Mouse (Mus musculus) intestine, postnatal 0 days (tissue): ENCODE results near the gene Lalba. TPM values are rescaled to one million over a fixed set of nuclear protein-coding genes. Genes with fewer than 3 reads are reported as not detected.

Source experiments
- ATAC-seq: fragments of 200-750 bp; cut with Nextera tagmentation; 2 replicates; pipeline ENCODE4 v1.8.0; 2017; ENCODE audit warnings: mild to moderate bottlenecking, moderate TSS enrichment, moderate library complexity
- H3K27ac ChIP-seq: fragments of 300-500 bp; sonication (generic); 2 replicates; pipeline ENCODE4 v1.5.1; 2014; ENCODE audit warnings: mild to moderate bottlenecking, low read depth, low read length, moderate library complexity
- H3K27me3 ChIP-seq: fragments of 300-500 bp; sonication (generic); replicated peaks from 2 replicates; pipeline ENCODE4 v1.6.1; 2014; ENCODE audit warnings: low read length, mixed read lengths; ENCODE audit not compliant: control insufficient read depth, insufficient read depth
- H3K36me3 ChIP-seq: fragments of 300-500 bp; sonication (generic); 2 replicates; pipeline ENCODE4 v1.6.1; 2014; ENCODE audit warnings: mild to moderate bottlenecking, moderate library complexity; ENCODE audit not compliant: control insufficient read depth, insufficient read depth
- H3K4me1 ChIP-seq: fragments of 300-500 bp; sonication (generic); replicated peaks from 2 replicates; pipeline ENCODE4 v1.6.1; 2014; ENCODE audit warnings: antibody characterized with exemption, low read length, mixed read lengths; ENCODE audit not compliant: control insufficient read depth, insufficient read depth
- H3K4me2 ChIP-seq: fragments of 300-500 bp; sonication (generic); replicated peaks from 2 replicates; pipeline ENCODE4 v1.6.1; 2014; ENCODE audit warnings: low read depth, mild to moderate bottlenecking, moderate library complexity
- H3K4me3 ChIP-seq: fragments of 300-500 bp; sonication (generic); 2 replicates; pipeline ENCODE4 v1.5.1; 2014; ENCODE audit warnings: low read depth, low read length
- H3K9ac ChIP-seq: fragments of 300-500 bp; sonication (generic); 2 replicates; pipeline ENCODE4 v1.6.1; 2014; ENCODE audit warnings: mild to moderate bottlenecking, low read depth, low read length
- H3K9me3 ChIP-seq: fragments of 300-500 bp; sonication (generic); 2 replicates; pipeline ENCODE4 v1.6.1; 2016; ENCODE audit warnings: mixed run types; ENCODE audit not compliant: control insufficient read depth
- CTCF ChIP-seq: sonication (generic); IDR thresholded peaks from 2 replicates; pipeline ENCODE4 v1.5.1; 2016; ENCODE audit warnings: low read depth, mild to moderate bottlenecking, control low read depth, antibody characterized with exemption, moderate library complexity
- WGBS: fragments of 180-500 bp; shearing (Covaris S2); extraction: QIAGEN DNeasy Blood & Tissue Kit; methylation state at CpG from one replicate; pipeline ENCODE4 v1.1.7; 2014; 5-methylcytosine and 5-hydroxymethylcytosine counted together
- polyA plus RNA-seq: library from polyadenylated mRNA; unstranded; fragments of >200 nt; fragmentation: Nextera tagmentation; extraction: Ambion mirVana; gene quantifications from 2 replicates; pipeline ENCODE4 v1.2.1, GENCODE M21; 2015

Gene Lalba
- 0.34 and 0.56 TPM in 2 replicates for polyA plus RNA-seq

DNA sequence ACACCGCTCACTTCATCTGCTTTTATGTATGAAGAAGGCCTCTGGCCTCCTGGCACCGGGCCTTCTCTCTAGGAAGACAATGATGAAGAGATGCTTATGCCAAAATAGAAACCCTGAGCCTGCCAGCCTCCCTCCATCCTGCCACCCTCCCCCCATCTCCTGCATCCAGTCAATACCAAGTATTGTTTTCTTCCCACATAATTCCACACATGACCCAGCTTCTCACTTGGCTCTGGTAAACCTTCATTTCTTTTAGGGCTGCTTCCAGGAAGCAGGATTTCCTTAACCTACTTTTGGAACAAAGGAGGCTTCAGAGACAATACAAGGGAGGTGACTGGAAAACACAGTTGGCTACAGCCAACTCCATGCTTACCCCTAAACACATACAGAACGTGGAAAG is at the start of gene Lalba:
Lalba (minus strand) TSS at position 21 of the 400 bp plus-strand sequence.
- no peak within 1 kb of the TSS for H3K27ac ChIP-seq
- WGBS: 51% methylated on average over 3 of the region's 3 CpGs
- H3K4me2 ChIP-seq: no peak within 1 kb of the TSS
- no peak for ATAC-seq
- H3K9me3 ChIP-seq: no peaks in the 10 kb centered on the region
- no peak within 1 kb of the TSS for H3K9ac ChIP-seq
- no peaks in the 10 kb centered on the region for H3K4me1 ChIP-seq
- TF ChIP-seq CTCF: no peak
- no peaks in the 10 kb centered on the region for H3K36me3 ChIP-seq
- 0 out of 2 replicates have a peak, but pooled peaks cover 3% of the 10 kb centered on the region for H3K27me3 ChIP-seq
- no peak within 1 kb of the TSS for H3K4me3 ChIP-seq

DNA sequence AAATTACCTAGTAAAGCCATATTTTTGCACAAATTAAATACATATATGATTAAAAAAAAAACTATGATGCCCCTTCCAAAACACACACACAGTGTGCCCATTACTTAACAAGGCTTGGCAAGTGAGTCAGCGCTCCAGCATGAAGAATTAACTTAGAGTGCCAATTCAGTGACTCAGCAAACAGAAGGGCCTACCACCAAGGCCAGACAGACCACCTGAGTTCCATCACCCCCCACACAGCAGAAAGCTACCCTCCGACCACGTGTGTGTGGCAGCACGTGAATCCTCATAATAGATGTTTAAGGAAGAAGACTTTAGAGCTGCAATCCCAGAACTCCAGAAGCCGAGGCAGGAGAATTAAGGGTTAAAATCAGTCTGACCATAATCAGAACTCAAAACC is 49.8 kb upstream of the Lalba start:
- ATAC-seq: no peak
- WGBS: 29% methylated on average over 5 of the region's 5 CpGs
- H3K27me3 ChIP-seq: no peaks in the 10 kb centered on the region
- no peak for TF ChIP-seq CTCF
- peaks cover 45% of the 10 kb centered on the region for H3K36me3 ChIP-seq
- peak overlapping the region; percentile 76 for H3K4me3 ChIP-seq
- H3K4me2 ChIP-seq: peak overlapping the region; percentile 77
- H3K27ac ChIP-seq: no peak overlapping the region
- H3K4me1 ChIP-seq: no peaks in the 10 kb centered on the region
- H3K9me3 ChIP-seq: no peaks in the 10 kb centered on the region
- H3K9ac ChIP-seq: 0 out of 2 replicates have a peak overlapping the region, but pooled peaks have one; percentile 11

GRCm38 (mm10) chr15:98528066-98528563 is 45.6 kb upstream of the Lalba start:
- no peak for TF ChIP-seq CTCF
- no peaks in the 10 kb centered on the region for H3K9me3 ChIP-seq
- H3K36me3 ChIP-seq: peaks cover 69% of the 10 kb centered on the region
- no peak for ATAC-seq
- no peak overlapping the region for H3K4me2 ChIP-seq
- H3K27ac ChIP-seq: no peak overlapping the region
- H3K4me3 ChIP-seq: no peak overlapping the region
- H3K9ac ChIP-seq: no peak overlapping the region
- no peaks in the 10 kb centered on the region for H3K4me1 ChIP-seq
- WGBS: 89% methylated on average over 5 of the region's 5 CpGs
- H3K27me3 ChIP-seq: no peaks in the 10 kb centered on the region

DNA sequence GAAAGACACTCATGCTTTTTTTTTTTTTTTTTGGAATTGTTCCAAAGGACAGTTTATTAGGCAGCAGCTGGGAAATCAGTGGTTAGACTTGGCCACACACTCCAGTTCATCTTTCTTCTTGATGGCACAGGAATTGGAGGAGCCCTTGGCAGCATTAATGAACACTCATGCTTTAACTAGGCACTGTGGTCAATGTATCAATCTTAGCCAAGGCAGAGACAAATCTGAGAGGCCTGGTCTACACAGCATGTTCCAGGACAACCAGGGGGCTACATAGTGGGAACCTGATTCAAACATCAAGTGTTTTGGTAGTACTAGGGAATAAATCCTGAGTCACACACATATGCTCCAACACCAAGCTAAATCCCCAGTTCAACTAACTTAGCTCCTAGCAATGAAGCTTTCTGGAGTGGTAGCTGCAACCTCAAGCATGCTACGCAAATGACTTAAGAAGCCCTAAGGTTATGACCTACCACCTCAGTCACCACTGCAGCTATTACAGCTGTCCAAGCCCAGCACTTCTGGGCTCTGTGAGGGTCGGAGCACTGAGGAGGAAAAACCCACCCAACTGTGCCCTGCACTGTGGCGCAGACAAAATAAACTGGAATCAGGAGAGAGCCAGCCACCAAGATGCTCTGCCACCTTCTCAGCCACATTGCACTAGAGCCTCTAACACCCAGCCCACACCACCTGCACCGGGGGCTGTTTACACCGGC is 44.7 kb upstream of the Lalba start:
- no peak overlapping the region for H3K27ac ChIP-seq
- peaks cover 77% of the 10 kb centered on the region for H3K36me3 ChIP-seq
- no peak overlapping the region for H3K4me3 ChIP-seq
- ATAC-seq: no peak
- no peaks in the 10 kb centered on the region for H3K9me3 ChIP-seq
- WGBS: over 99% methylated on average over 5 of the region's 5 CpGs
- no peaks in the 10 kb centered on the region for H3K27me3 ChIP-seq
- no peak overlapping the region for H3K9ac ChIP-seq
- H3K4me1 ChIP-seq: no peaks in the 10 kb centered on the region
- no peak for TF ChIP-seq CTCF
- no peak overlapping the region for H3K4me2 ChIP-seq

DNA sequence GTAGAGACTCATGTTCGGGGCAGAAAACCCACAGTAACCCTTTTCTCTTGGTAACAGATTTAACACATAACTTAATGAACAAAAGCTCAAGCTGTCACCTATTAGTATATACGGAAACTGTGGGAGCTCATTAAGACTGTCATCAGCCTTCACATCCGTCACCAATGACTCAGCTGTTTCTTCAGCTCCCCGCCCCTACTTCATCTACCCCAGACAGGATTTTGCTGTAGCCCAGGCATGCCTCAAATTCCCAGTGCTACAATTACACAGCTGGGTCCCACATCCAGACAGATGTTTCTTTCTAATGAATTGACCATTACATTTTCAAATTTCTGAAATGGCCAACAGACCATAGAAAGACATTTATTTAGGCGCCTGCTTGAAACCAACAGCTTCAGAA is 43.5 kb upstream of the Lalba start:
- 79% methylated on average over 5 of the region's 5 CpGs for WGBS
- no peak for TF ChIP-seq CTCF
- no peak overlapping the region for H3K27ac ChIP-seq
- H3K27me3 ChIP-seq: no peaks in the 10 kb centered on the region
- H3K4me3 ChIP-seq: no peak overlapping the region
- H3K36me3 ChIP-seq: peaks cover 77% of the 10 kb centered on the region
- ATAC-seq: no peak
- no peak overlapping the region for H3K4me2 ChIP-seq
- no peaks in the 10 kb centered on the region for H3K9me3 ChIP-seq
- H3K4me1 ChIP-seq: no peaks in the 10 kb centered on the region
- H3K9ac ChIP-seq: no peak overlapping the region

DNA sequence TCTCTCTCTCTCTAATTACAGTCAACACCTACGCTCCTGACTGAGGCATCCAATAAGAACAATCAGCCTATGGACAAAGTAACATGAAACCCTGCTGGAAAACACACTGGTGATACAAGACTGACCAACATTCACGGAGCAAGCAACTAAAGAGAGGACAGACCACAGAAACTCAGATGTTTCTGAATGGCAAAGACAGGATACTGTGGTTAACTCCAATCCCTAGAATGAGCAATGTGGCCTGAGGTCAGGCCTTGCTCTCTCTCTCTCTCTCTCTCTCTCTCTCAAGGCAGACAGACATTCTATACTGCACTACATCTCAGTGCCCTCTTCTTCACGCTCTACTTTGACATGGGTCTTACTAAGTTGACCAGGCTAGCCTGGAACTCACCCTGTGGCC is 38.7 kb upstream of the Lalba start:
- no peak for ATAC-seq
- Histone ChIP-seq H3K27me3 (no peaks in the 10 kb centered on the region), H3K4me3 (no peak overlapping the region), H3K9me3 (no peaks in the 10 kb centered on the region), H3K36me3 (peaks cover 52% of the 10 kb centered on the region), H3K9ac (no peak overlapping the region), H3K27ac (no peak overlapping the region), H3K4me2 (no peak overlapping the region), H3K4me1 (no peaks in the 10 kb centered on the region)
- 93% methylated on average over 3 of the region's 3 CpGs for WGBS
- no peak for TF ChIP-seq CTCF
